Mouse (Mus musculus) liver, postnatal 0 days (tissue): ENCODE data around the gene Entr1. TPM values are rescaled to one million over a fixed set of nuclear protein-coding genes. Genes with fewer than 3 reads are reported as not detected.

Source experiments
- ATAC-seq: fragments of 200-750 bp; cut with Nextera tagmentation; 2 replicates; pipeline ENCODE4 v1.8.0; 2017; ENCODE audit warnings: mild to moderate bottlenecking, moderate library complexity
- DNase-seq: peaks from one replicate; pipeline ENCODE4 v3.0.0-alpha.2; 2016
- H3K27ac ChIP-seq: fragments of 300-500 bp; sonication (generic); 2 replicates; pipeline ENCODE4 v1.5.1; 2014; ENCODE audit warnings: antibody characterized with exemption, moderate library complexity, mild to moderate bottlenecking, low read depth
- H3K27me3 ChIP-seq: fragments of 300-500 bp; sonication (generic); 2 replicates; pipeline ENCODE4 v1.6.1; 2014; ENCODE audit warnings: low read length, control low read depth, mixed read lengths; ENCODE audit not compliant: insufficient read depth
- H3K36me3 ChIP-seq: fragments of 300-500 bp; sonication (generic); replicated peaks from 2 replicates; pipeline ENCODE4 v1.6.1; 2014; ENCODE audit warnings: mild to moderate bottlenecking, control low read depth, low read length, moderate library complexity, mixed read lengths; ENCODE audit not compliant: insufficient read depth
- H3K4me1 ChIP-seq: fragments of 300-500 bp; sonication (generic); 2 replicates; pipeline ENCODE4 v1.6.1; 2014; ENCODE audit warnings: antibody characterized with exemption, mild to moderate bottlenecking, control low read depth; ENCODE audit not compliant: insufficient read depth
- H3K4me2 ChIP-seq: fragments of 300-500 bp; sonication (generic); 2 replicates; pipeline ENCODE4 v1.6.1; 2014; ENCODE audit warnings: low read depth, mild to moderate bottlenecking, low read length, moderate library complexity, mixed read lengths
- H3K4me3 ChIP-seq: fragments of 300-500 bp; sonication (generic); 2 replicates; pipeline ENCODE4 v1.5.1; 2014; ENCODE audit warnings: low read depth, low read length
- H3K9ac ChIP-seq: fragments of 300-500 bp; sonication (generic); replicated peaks from 2 replicates; pipeline ENCODE4 v1.6.1; 2014; ENCODE audit warnings: mild to moderate bottlenecking, moderate library complexity
- H3K9me3 ChIP-seq: fragments of 300-500 bp; sonication (generic); 2 replicates; pipeline ENCODE4 v1.6.1; 2016; ENCODE audit warnings: mild to moderate bottlenecking, control low read depth, low read length, mixed read lengths
- CTCF ChIP-seq: sonication (generic); IDR thresholded peaks from 2 replicates; pipeline ENCODE4 v1.5.1; 2016; ENCODE audit warnings: antibody characterized with exemption, low read depth
- EP300 ChIP-seq: IDR thresholded peaks from 2 replicates; pipeline ENCODE4 v1.6.1; 2016; ENCODE audit warnings: antibody characterized with exemption, low read depth, mild to moderate bottlenecking
- WGBS: fragments of 180-500 bp; shearing (Covaris S2); extraction: QIAGEN DNeasy Blood & Tissue Kit; methylation state at CpG from one replicate; pipeline ENCODE4 v1.1.7; 2014; ENCODE audit not compliant: insufficient replicate concordance; 5-methylcytosine and 5-hydroxymethylcytosine counted together
- polyA plus RNA-seq: library from polyadenylated mRNA; unstranded; fragments of >200 nt; fragmentation: Nextera tagmentation; extraction: Ambion mirVana; gene quantifications from 2 replicates; pipeline ENCODE4 v1.2.1, GENCODE M21; 2015

Gene Entr1
- 28.0 and 29.0 TPM in 2 replicates for polyA plus RNA-seq

DNA sequence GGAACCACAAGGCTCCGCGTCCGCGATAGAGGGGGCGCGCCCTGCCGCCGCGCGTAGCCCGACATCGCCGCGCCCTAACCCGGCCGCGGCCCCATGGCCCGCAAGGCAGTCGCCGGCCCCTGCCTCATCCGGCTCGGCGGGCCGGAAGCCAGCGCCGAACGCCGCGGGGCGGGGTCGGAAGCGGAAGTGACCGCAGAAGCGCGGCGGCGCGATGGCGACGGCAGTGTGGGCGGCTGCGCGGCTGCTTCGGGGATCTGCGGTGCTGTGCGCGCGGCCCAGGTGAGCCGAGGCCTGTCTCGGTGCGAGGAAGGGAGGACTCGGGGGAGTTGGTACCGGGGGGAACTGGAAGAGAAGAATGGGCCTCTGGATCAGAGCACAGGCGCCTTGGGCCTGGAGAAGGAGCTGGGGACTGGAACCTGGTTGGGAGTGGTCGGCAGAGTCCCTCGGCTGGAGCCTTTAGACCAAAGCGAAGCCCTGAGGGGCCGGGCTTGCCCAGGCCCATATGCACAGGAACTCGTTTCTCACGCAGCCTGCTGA lies at the start of gene Entr1, which contains the start of gene Pmpca:
Entr1 (minus strand) TSS at position 163 of the 537 bp plus-strand sequence.
Pmpca (plus strand) TSS at position 186 of the 537 bp plus-strand sequence.
- Histone ChIP-seq H3K4me1 (peaks cover 13% of the 10 kb centered on the region), H3K9ac (peak within 1 kb of the TSS; percentile 96), H3K9me3 (no peaks in the 10 kb centered on the region), H3K4me2 (peak within 1 kb of the TSS; percentile 94), H3K4me3 (peak within 1 kb of the TSS; percentile 92), H3K27ac (peak within 1 kb of the TSS; percentile 67), H3K27me3 (no peaks in the 10 kb centered on the region), H3K36me3 (peaks cover 68% of the 10 kb centered on the region)
- TF ChIP-seq CTCF (no peak), EP300 (no peak)
- peak; percentile 91 for DNase-seq
- ATAC-seq, result peak; percentile 93
- 0% methylated on average over 36 of the region's 60 CpGs for WGBS

DNA sequence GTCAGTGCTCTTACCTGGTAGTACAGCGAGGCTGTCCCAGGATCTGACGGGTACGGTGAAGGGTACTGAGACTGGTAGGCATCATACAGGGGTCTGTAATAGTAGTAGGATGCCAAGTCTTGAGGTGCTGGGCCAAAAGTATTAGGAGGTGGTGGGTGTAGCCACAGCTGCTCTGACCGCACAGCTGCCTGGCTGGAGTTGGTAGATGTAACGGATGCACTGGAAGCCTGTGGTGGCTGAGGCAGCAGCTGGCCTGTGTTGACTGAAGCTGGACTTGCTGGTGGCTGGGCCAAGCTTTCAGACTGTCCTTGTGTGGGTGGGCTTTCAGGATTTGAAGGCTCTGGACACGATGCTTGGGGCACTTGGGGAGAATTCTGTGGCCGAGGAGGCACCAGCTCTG lies 49.3 kb upstream of the Entr1 start:
- H3K9ac ChIP-seq, result no peak overlapping the region; the same call in 1 of the 2 replicates
- H3K27ac ChIP-seq, result no peak overlapping the region
- H3K27me3 ChIP-seq, result no peaks in the 10 kb centered on the region
- no peak overlapping the region for H3K4me3 ChIP-seq
- WGBS, result 77% methylated on average over 7 of the region's 7 CpGs
- no peaks in the 10 kb centered on the region for H3K9me3 ChIP-seq
- no peak overlapping the region for H3K4me2 ChIP-seq
- no peak for TF ChIP-seq EP300
- TF ChIP-seq CTCF, result no peak
- ATAC-seq (no peak), DNase-seq (no peak)
- peaks cover 65% of the 10 kb centered on the region for H3K36me3 ChIP-seq
- H3K4me1 ChIP-seq, result peaks cover 15% of the 10 kb centered on the region

- Histone ChIP-seq H3K9me3 (no peaks in the 10 kb centered on the region), H3K36me3 (peaks cover 74% of the 10 kb centered on the region), H3K4me3 (no peak overlapping the region), H3K27ac (peak overlapping the region; percentile 45), H3K4me1 (peaks cover 10% of the 10 kb centered on the region), H3K4me2 (no peak overlapping the region), H3K27me3 (no peaks in the 10 kb centered on the region), H3K9ac (no peak overlapping the region)
- ATAC-seq (no peak), DNase-seq (no peak)
- WGBS, result 65% methylated on average over 4 of the region's 4 CpGs
- TF ChIP-seq CTCF (no peak), EP300 (no peak)
Observed at GRCm38 (mm10) chr2:26437221-26437620, 48.1 kb upstream of the Entr1 start.

- H3K9me3 ChIP-seq, result no peaks in the 10 kb centered on the region
- ATAC-seq (peak; percentile 87), DNase-seq (peak; percentile 42)
- no peaks in the 10 kb centered on the region for H3K27me3 ChIP-seq
- 67% methylated on average over 7 of the region's 7 CpGs for WGBS
- peak overlapping the region; percentile 27; the same call in 1 of the 2 replicates for H3K4me2 ChIP-seq
- peaks cover 10% of the 10 kb centered on the region for H3K4me1 ChIP-seq
- H3K36me3 ChIP-seq, result peaks cover 69% of the 10 kb centered on the region
- peak overlapping the region; percentile 69 for H3K27ac ChIP-seq
- H3K4me3 ChIP-seq, result no peak overlapping the region
- H3K9ac ChIP-seq, result peak overlapping the region; percentile 46; the same call in 1 of the 2 replicates
- TF ChIP-seq CTCF (no peak), EP300 (no peak)
Observed at GRCm38 (mm10) chr2:26434791-26435572, 45.9 kb upstream of the Entr1 start.

DNA sequence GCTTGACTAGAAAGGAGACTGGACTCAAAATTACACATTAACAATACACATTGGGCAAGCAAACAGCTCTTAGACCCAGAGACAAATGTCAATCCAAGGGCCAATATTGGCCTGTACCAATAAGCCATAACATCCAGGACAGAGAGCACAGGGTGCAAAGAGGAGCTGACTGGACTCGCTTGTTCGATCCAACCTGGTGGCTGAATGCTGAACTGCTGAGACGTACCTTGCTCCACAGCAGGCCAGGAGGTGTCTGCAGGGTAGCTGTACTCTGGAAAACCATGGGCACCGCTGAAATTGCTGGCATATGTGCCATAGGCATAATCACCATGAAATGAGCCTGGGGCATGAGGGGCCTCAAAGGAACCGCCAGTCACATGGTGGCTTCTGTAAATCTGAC lies 40.7 kb upstream of the Entr1 start:
- H3K36me3 ChIP-seq, result peaks cover 76% of the 10 kb centered on the region
- peak; percentile 91 for ATAC-seq
- H3K4me1 ChIP-seq, result no peaks in the 10 kb centered on the region
- WGBS, result 78% methylated on average over 5 of the region's 5 CpGs
- TF ChIP-seq EP300, result 0 out of 2 replicates have a peak, but pooled peaks have one; percentile 20
- peak; percentile 43 for TF ChIP-seq CTCF
- no peak overlapping the region for H3K4me3 ChIP-seq
- H3K9me3 ChIP-seq, result no peaks in the 10 kb centered on the region
- no peak overlapping the region for H3K4me2 ChIP-seq
- no peaks in the 10 kb centered on the region for H3K27me3 ChIP-seq
- no peak overlapping the region for H3K9ac ChIP-seq
- H3K27ac ChIP-seq, result no peak overlapping the region
- DNase-seq, result peak; percentile 44

GRCm38 (mm10) chr2:26424541-26424940 lies 35.4 kb upstream of the Entr1 start:
- H3K9me3 ChIP-seq, result no peaks in the 10 kb centered on the region
- ATAC-seq (no peak), DNase-seq (no peak)
- no peak for TF ChIP-seq CTCF
- no peaks in the 10 kb centered on the region for H3K4me1 ChIP-seq
- H3K9ac ChIP-seq, result no peak overlapping the region
- no peak overlapping the region for H3K27ac ChIP-seq
- no peak overlapping the region for H3K4me3 ChIP-seq
- H3K4me2 ChIP-seq, result no peak overlapping the region
- H3K27me3 ChIP-seq, result no peaks in the 10 kb centered on the region
- WGBS, result 75% methylated on average over 2 of the region's 2 CpGs
- peaks cover 89% of the 10 kb centered on the region for H3K36me3 ChIP-seq
